Mouse (Mus musculus): ENCODE data around the gene Gm3448. TPM values are rescaled to one million over a fixed set of nuclear protein-coding genes. Genes with fewer than 3 reads are reported as not detected.
"Not testable (repeated sequence)": the region's sequence is repeated elsewhere in the genome, so short reads cannot be mapped to it uniquely, and the experiment has no call there.

Gm3448 gene
- total RNA-seq, 2 experiments from 2014 or later: 0.96 to 1.3 TPM

DNA sequence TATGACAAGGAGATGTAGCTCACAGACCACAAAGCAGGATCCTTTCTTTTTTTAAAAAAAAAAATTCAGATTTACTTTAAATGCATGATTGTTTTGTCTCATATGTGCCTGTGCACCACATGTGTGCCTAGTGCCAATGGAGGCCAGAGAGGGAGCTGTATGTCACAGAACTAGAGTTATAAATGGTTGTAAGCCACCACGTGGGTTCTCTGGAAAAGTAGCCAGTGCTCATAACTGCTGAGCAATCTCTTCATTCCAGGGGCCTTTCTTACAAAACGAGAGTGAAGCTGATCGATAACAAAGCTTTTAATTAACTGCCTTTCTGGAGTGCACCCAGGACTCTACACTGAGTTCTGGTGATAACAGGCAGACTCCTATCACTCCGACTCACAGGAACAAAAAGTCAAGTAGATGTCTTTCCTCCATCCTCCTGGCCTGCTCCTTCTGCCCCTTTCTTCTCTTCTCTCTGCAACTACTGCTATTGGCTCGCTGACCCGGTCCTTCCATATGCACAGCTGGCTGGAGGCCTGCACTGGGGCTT, 72.9 kb downstream of the Gm3448 start:
- intact Hi-C loops (cut with DNase I); DNase-seq (ENCODE audit: low spot score): not testable (repeated sequence)

DNA sequence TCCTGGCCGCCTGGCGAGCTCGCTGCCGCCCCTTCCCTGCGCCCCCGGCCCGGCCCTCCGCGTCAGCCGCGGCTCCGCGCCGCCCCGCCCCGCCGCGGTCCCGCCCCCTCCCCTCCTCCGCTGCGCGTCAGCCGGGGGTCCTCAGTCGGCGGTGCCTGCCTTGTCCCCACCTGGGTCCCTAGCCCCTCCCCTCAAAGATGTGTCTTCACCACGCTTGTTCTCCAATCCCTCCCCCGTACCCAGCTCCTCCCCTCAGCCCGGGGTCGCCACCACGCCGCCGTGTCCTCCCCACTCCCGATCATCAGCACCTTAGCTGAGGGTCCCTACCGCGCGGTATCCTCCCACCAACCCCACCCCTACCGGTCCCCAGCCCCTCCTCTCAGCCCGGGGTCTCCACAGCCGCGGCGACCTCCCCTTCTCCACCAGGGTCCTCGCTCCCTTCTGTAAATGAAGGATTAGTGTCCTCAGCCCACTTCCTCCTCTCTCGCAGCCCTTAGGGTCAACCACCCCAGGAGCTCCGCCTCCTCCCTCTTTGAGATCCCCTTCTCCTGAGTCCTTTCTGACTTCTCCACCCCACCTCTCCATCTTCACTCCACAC, 79.7 kb downstream of the Gm3448 start:
- intact Hi-C loops (cut with DNase I); DNase-seq (ENCODE audit: low spot score): not testable (repeated sequence)

DNA sequence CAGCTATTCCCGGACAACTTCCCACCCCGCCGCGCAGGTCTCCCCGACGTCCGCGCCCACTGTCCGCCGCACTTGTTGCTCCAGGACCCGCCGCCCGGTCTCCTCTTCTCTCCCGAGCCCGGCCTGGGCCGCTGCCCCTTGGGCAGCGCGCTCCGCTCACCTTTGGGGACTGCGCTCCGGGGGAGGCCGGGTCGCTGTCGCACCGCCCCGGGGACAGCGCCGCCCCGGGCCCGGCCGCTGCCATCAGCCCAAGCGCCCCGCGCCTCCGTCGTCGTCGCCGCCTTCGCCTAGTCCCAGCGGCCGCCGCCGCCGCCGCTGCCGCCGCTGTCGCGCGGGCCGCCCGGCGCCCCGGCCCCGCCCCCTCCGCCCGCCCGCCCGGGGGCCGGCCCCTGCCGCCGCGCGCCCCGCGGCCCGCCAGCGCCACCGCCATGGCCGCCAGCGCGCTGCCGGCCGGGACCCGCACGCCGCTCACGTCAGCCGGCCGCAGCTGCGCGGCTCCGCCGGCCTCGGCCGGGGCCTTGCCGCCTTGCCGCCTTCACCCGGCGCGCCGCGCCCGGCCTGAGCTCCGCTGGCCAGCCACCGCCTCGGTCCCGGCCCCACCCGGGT, 80.3 kb downstream of the Gm3448 start, which contains the start of gene Phf10:
Gene Phf10 (minus strand): TSS at position 323 of the 606 bp plus-strand sequence.
- intact Hi-C loops (cut with DNase I); DNase-seq (ENCODE audit: low spot score): not testable (repeated sequence)

DNA sequence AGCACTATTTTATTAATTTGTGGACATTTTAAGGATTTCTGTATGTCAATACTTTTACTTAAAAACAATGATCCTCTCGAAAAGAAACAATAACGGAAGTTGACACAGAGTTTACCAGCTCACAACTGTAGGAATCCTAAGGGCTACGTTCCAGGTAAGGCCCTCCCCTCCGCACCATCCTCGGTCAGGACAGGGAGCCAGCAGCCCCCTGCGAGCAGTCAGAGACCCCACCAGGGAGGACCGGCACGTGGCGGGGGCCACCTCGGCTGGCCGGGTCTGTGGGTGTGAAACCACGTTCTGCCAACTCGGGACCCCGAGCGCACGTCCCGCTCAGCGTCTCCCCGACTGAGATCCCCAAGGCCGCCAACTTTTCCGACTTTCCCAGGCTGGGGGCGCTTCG, 80.8 kb downstream of the Gm3448 start:
- intact Hi-C loops (cut with DNase I): no loop called here
- peak; percentile 16 for DNase-seq (ENCODE audit: low spot score)

DNA sequence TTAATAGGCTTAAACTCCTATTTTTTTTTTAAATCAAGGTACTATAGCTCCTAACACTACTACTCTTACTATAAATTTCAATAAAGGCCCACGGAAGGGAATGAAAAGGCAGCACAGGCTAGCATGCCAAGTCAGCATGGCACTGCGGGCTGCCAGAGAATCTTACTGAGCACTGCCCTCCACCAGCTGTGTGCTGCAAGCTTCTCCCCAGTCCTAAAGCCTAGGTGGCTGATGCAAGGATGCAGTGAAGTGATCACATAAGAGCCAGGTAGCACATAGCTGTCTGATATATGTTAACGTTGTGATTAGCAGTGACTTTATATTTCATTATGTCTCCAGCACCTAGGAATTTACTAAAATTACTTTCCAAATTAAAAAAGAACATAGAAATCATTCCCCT, 81.4 kb downstream of the Gm3448 start:
- intact Hi-C loops (cut with DNase I): no loop called here
- no peak for DNase-seq (ENCODE audit: low spot score)

DNA sequence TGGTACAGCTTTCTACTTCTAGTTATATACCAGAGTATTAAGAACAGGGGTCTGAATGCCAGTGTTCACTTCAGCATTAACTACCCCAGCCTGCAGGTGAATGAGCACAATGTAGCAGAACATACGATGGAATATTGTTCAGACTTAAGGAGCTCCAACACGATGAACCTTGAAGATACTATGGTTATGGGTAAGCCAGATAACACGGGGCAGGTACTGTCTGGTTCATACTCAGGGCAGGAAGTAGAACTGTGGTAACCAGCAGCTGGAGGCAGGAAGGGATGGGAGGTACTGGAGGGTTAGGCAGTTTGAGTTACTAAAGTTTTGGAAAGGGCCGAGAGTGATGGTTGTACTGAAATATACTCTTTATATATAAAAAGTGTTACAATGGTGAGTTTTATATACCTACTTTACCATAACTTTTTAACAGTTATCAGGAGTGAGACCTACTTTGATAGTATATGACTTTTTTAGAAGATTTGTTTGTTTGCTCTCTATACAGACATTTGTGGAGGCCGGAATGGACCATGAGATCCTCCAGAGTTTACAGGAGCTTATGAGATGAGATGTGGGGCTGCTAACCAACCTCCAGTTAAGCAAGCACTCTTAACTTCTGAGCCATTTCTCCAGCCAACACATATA, 82.5 kb downstream of the Gm3448 start:
- no peak for DNase-seq (ENCODE audit: low spot score)
- intact Hi-C loops (cut with DNase I): no loop called here

DNA sequence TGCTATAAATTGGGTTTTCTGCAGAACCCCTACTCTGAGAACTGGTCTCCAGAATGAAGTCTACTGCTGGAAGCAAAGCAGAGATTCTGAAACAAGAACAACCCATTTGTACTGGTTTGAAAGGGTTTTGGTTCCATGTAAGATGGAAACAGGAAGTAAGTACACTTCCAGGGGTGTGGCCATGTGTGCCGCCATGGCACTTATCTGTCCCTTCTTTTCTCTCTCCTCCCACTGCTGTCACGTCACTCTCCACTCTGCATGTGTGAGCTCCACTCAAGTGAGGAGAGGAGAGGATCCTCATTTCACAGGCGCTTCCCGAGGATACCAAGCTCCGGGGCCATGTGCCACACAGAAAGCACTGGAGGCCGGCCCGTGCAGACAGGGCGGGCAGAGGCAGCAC, 87.9 kb downstream of the Gm3448 start:
- DNase-seq (ENCODE audit: low spot score): no peak
- intact Hi-C loops (cut with DNase I): no loop called here

DNA sequence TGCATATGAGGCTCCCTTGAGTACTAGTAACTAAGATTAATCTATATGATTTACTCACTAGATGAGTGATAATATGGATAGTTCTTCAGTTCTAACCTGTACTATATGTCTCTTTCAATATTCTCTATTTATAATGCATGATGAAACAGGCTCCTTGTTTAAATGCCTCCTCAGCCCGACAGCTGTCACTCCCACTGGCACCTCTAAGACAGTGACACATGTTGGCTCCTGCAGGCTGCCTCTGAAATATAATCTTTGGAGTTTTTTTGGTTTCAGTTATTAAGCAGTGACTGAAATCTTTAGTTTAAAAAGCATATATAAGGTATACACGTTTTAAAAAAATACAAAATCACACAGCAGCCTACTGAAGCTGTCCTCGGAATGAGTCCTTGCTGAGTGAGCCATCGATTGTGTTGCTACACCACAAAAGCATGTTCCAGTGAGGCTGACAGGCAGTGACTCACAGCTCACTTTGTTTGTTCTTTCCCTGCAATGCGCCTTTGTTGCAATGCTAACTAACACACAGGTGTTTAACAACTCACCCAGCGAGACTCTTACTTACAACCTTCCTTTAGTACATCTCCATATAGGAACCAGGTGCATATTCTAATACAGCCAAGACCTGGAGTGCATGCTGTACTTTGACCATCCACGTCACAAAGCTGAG, 92.0 kb downstream of the Gm3448 start:
- no peak for DNase-seq (ENCODE audit: low spot score)

More for the DNA sequence above, 92.0 kb downstream of the Gm3448 start:
- intact Hi-C loops (cut with DNase I): no loop called here

Other genes starting within 250 kb of the Gm3448 start
- gene Wdr27, start 98.4 kb downstream of the Gm3448 start, total RNA-seq (2021): 1 to 10 TPM in 1 of 2 experiments, under 1 TPM in 1; 0.70 to 1.3 TPM
- gene 1600012H06Rik, start 98.4 kb downstream of the Gm3448 start, total RNA-seq (2021): 10 to 100 TPM; 10.3 to 11.9 TPM
- 10 to 100 TPM; 45.1 to 45.4 TPM for gene Phf10, start 80.3 kb downstream of the Gm3448 start, total RNA-seq (2021)
- gene 9030025P20Rik, start 63.1 kb downstream of the Gm3448 start, total RNA-seq (2021): 1 to 10 TPM; 1.2 to 2.5 TPM
- not detected for gene Gm3417, start 62.7 kb downstream of the Gm3448 start, total RNA-seq (2021)
- 1 to 10 TPM; 1.4 to 3.0 TPM for gene Gm3435, start 31.4 kb downstream of the Gm3448 start, total RNA-seq (2021)
- gene Ermard, start 329 bp downstream of the Gm3448 start, total RNA-seq (2021): 10 to 100 TPM; 20.9 to 21.2 TPM
- not detected for gene Tcte3, start within 50 bp of the Gm3448 start, total RNA-seq (2021)